Mouse (Mus musculus): ENCODE data around the gene AC140267.1. TPM values are rescaled to one million over a fixed set of nuclear protein-coding genes. Genes with fewer than 3 reads are reported as not detected.

The AC140267.1 gene
- polyA plus RNA-seq, 1 experiment from 2014 or later = not detected

DNA sequence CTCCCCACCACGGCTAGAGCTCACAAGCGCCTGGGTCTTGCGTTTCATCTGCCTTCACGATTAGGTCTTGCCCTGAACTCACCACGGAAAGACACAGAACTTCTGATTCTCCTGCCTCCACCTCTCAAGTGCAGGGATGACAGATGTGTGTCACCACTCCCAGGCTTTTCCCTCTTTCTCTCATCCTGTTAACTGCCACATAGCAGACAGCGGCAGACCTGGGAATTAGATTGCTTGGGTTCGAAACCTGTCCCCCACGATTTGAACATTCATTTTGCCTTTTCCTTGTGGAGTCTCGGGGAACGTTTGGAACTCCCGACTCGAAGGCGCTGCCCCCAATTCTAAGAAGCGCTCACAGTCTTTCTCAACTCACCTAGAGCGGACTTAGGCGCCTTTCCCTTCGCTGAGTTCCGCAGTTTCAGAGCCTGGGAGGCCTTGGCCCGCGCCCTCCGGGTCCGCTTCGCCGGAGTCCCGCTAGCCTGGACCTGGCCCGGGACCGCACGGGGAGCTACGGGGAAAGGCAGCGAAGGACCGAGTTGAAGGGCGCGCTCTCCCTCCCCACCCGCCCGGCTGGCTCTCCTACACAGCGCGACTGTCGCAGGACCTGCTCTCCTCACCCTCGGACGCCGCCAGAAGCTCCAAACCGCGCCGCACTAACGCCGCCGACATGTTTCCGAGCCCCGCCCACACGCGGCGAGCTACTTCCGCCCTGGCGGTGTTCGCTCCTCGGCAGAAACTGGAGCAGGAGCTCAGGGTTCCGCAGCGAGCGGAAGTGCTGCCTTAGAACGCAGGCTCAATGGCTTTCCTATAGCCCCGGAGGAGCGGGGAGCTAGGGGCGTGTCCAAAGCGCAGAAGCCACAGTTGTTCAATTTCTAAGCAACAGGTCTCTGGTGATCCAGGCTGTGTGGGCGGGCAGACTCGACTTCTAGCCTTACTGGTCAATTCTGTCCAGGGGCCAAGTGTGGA, 28.3 kb downstream of the AC140267.1 start, which contains the start of gene Rps19bp1:
Rps19bp1 (minus strand) TSS at position 706 of the 966 bp plus-strand sequence.
- Histone ChIP-seq H3K4me1 (ENCODE audit: insufficient read depth) (peaks cover 20% of the 10 kb centered on the region), H3K27me3 (ENCODE audit: insufficient read depth, low read length) (no peaks in the 10 kb centered on the region), H3K27ac (ENCODE audit: low read depth) (peak within 1 kb of the TSS; percentile 56; the same call in 1 of the 2 replicates), H3K9me3 (ENCODE audit: low read length) (no peaks in the 10 kb centered on the region), H3K4me3 (ENCODE audit: low read depth, low read length) (peak within 1 kb of the TSS; percentile 74), H3K9ac (replicated peaks) (peak within 1 kb of the TSS; percentile 82), H3K36me3 (replicated peaks; ENCODE audit: insufficient read depth, low read length) (peaks cover 12% of the 10 kb centered on the region), H3K4me2 (ENCODE audit: low read depth, low read length) (peak within 1 kb of the TSS; percentile 77)
- DNase-seq (peak; percentile 95), ATAC-seq (peak; percentile 92)
- 2% methylated on average over 65 of the region's 66 CpGs for WGBS (ENCODE audit: insufficient replicate concordance)
- no peak for TF ChIP-seq CTCF (IDR thresholded peaks at IDR 0.05; ENCODE audit: low read depth)
- TF ChIP-seq EP300 (IDR thresholded peaks at IDR 0.05; ENCODE audit: low read depth) = no peak

DNA sequence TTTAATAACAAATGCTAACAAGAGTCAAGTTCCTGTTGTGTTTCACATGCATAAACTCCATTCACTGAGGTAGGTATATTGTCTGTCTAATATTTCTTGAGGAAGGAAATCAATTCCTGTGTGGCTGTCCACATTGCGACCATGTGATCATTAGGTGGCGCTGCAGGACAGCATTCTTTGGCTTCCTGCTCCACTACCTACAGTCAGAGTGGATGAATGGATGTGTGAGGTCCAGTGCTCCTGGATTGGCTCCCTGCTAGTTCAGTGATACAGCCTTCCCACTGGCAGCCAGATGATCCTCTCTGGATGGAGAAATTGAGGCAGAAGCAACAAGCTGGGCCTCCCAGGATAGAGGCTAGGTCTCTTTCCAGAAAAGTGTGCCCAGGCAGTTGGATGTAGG, 30.6 kb downstream of the AC140267.1 start:
- H3K36me3 ChIP-seq (replicated peaks; ENCODE audit: insufficient read depth, low read length) = no peaks in the 10 kb centered on the region
- no peak overlapping the region for H3K4me3 ChIP-seq (ENCODE audit: low read depth, low read length)
- 0% methylated on average over 2 of the region's 2 CpGs for WGBS (ENCODE audit: insufficient replicate concordance)
- H3K4me2 ChIP-seq (ENCODE audit: low read depth, low read length) = no peak overlapping the region
- H3K9me3 ChIP-seq (ENCODE audit: low read length) = peaks cover 3% of the 10 kb centered on the region; the same call in 1 of the 2 replicates
- TF ChIP-seq CTCF (IDR thresholded peaks at IDR 0.05; ENCODE audit: low read depth) (peak; percentile 96), EP300 (IDR thresholded peaks at IDR 0.05; ENCODE audit: low read depth) (no peak)
- no peak overlapping the region for H3K9ac ChIP-seq (replicated peaks)
- no peaks in the 10 kb centered on the region for H3K27me3 ChIP-seq (ENCODE audit: insufficient read depth, low read length)
- no peak overlapping the region for H3K27ac ChIP-seq (ENCODE audit: low read depth)
- ATAC-seq (no peak), DNase-seq (peak; percentile 80)
- peaks cover 13% of the 10 kb centered on the region for H3K4me1 ChIP-seq (ENCODE audit: insufficient read depth)

DNA sequence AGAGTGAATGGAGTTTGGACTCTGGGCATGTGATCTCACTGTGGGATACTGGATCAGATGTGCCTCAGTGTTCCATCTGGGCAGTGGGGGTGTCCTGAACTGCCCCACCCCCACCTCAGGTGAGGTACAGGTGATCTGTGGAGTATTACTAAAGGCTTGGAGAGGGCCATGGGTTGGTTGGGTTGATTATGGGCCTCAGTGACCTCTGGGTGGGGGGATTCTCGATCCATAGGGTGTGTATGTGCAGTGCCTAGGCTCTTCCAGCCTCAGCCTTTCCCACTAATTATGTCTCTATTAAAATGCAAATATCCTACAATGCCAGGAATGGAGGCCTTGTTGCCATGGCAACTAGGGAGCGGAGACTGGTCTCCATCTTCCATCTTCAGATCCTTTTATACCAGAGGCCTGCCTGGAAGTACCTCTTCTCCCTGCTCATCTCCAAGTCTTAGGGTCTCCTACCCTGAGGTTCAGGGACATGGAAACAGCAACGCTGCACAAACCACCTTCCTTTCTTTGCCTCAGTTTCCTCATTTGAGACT, 36.3 kb downstream of the AC140267.1 start:
- ATAC-seq (no peak), DNase-seq (no peak)
- H3K4me2 ChIP-seq (ENCODE audit: low read depth, low read length) = no peak overlapping the region
- no peak overlapping the region for H3K27ac ChIP-seq (ENCODE audit: low read depth)
- TF ChIP-seq CTCF (IDR thresholded peaks at IDR 0.05; ENCODE audit: low read depth) (no peak), EP300 (IDR thresholded peaks at IDR 0.05; ENCODE audit: low read depth) (no peak)
- 75% methylated on average over 3 of the region's 3 CpGs for WGBS (ENCODE audit: insufficient replicate concordance)
- H3K9ac ChIP-seq (replicated peaks) = no peak overlapping the region
- H3K4me1 ChIP-seq (ENCODE audit: insufficient read depth) = no peaks in the 10 kb centered on the region
- H3K36me3 ChIP-seq (replicated peaks; ENCODE audit: insufficient read depth, low read length) = no peaks in the 10 kb centered on the region
- H3K27me3 ChIP-seq (ENCODE audit: insufficient read depth, low read length) = 0 out of 2 replicates have a peak, but pooled peaks cover 3% of the 10 kb centered on the region
- no peak overlapping the region for H3K4me3 ChIP-seq (ENCODE audit: low read depth, low read length)
- H3K9me3 ChIP-seq (ENCODE audit: low read length) = peaks cover 3% of the 10 kb centered on the region; the same call in 1 of the 2 replicates

DNA sequence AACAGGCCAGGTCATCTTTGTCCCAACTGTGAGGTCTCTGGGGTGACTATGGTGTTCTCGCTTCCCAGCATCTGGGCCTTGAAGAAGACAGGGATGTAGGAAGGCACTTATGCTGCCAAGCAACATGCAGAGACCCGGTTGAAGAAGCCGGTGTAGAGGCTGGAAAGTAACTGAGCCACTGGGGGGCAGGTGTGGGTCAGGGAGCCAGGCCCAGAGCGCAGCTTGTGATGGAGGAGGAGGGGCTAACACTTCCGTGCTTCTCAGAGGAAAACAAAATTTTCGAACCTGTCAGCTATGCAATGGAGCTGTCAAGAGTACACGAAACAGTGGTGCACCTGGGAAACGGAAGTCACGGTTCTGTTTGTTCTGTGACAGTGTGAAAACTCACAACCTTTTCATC, 41.5 kb downstream of the AC140267.1 start:
- Histone ChIP-seq H3K27me3 (ENCODE audit: insufficient read depth, low read length) (0 out of 2 replicates have a peak, but pooled peaks cover 10% of the 10 kb centered on the region), H3K36me3 (replicated peaks; ENCODE audit: insufficient read depth, low read length) (no peaks in the 10 kb centered on the region), H3K27ac (ENCODE audit: low read depth) (no peak overlapping the region), H3K9me3 (ENCODE audit: low read length) (no peaks in the 10 kb centered on the region), H3K4me2 (ENCODE audit: low read depth, low read length) (no peak overlapping the region), H3K4me1 (ENCODE audit: insufficient read depth) (no peaks in the 10 kb centered on the region), H3K9ac (replicated peaks) (no peak overlapping the region), H3K4me3 (ENCODE audit: low read depth, low read length) (no peak overlapping the region)
- 0 out of 2 replicates have a peak, but pooled peaks have one; percentile 15 for TF ChIP-seq CTCF (IDR thresholded peaks at IDR 0.05; ENCODE audit: low read depth)
- no peak for TF ChIP-seq EP300 (IDR thresholded peaks at IDR 0.05; ENCODE audit: low read depth)
- no peak for ATAC-seq
- WGBS (ENCODE audit: insufficient replicate concordance) = 40% methylated on average over 9 of the region's 9 CpGs
- DNase-seq = no peak

DNA sequence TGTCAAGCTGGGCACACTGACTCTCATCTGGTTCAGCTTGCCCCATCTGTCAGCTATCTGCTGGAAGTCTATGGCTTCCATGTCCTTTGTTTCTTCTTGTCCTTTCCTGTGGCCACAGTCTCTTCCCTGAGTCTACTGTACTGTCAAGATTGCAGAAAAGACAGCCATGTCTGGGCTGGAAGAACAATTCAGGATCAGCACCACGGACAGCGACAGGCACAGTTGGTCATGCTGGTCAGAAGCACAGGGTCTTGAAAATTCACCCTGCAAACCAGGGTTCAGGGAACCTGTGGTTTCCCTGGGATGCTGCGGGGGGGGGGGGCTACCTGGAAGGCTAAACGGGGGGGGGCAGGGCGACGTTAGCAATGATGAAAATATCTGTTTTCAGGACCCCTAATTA, 42.0 kb downstream of the AC140267.1 start:
- 0 out of 2 replicates have a peak, but pooled peaks cover 10% of the 10 kb centered on the region for H3K27me3 ChIP-seq (ENCODE audit: insufficient read depth, low read length)
- DNase-seq (peak; percentile 75), ATAC-seq (no peak)
- no peaks in the 10 kb centered on the region for H3K4me1 ChIP-seq (ENCODE audit: insufficient read depth)
- H3K4me2 ChIP-seq (ENCODE audit: low read depth, low read length) = no peak overlapping the region
- TF ChIP-seq EP300 (IDR thresholded peaks at IDR 0.05; ENCODE audit: low read depth) (no peak), CTCF (IDR thresholded peaks at IDR 0.05; ENCODE audit: low read depth) (no peak)
- no peak overlapping the region for H3K9ac ChIP-seq (replicated peaks)
- no peaks in the 10 kb centered on the region for H3K9me3 ChIP-seq (ENCODE audit: low read length)
- WGBS (ENCODE audit: insufficient replicate concordance) = 2% methylated on average over 6 of the region's 6 CpGs
- no peaks in the 10 kb centered on the region for H3K36me3 ChIP-seq (replicated peaks; ENCODE audit: insufficient read depth, low read length)
- H3K4me3 ChIP-seq (ENCODE audit: low read depth, low read length) = no peak overlapping the region
- H3K27ac ChIP-seq (ENCODE audit: low read depth) = no peak overlapping the region
